ENCODE assay signal across 9 mouse cellular contexts in the genomic region with DNA sequence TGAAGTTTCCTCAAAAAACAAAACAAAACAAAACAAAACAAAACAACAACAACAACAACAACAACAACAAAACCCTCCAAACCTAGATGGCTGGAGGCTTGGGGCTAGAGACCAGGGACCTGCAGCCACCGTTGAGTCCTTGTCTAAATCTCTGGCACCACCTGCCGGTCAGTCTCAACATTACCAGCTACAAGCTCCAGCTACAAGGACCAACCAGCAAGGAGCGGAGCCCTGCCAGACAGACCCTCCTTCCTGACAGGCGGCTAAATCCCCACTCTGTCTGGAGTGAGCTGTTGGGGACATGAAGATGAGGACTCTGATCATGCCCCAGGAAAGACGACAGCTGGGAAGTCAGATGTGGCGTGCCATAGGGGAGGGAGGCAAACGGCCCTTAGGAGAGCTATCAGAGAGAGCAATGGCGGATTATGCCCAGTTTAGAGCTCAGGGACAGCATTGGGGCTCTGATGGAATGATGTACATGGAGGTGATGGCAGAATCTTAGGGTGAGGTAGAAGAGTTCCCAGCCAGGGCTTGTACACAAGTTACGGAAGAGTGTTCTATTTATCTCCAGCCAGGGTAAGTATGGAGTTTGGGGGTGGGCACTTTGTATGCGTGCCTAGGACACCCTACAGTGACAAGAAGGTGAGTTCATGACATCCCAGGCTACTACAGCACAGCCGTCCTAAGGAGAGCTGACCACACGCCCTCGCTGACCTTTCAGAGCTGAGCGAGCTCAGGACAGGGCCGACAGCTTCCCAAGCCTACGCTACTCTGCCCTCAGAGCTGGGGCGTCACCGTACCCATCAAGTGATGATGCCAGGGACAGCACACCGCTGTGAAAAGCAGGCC. TPM values are rescaled to one million over a fixed set of nuclear protein-coding genes. Genes with fewer than 3 reads are reported as not detected.
A peak's percentile ranks its signal among the peaks of the same experiment; 100 is the strongest.
DNase-seq lines count a peak whose midpoint lies in the region; ATAC-seq and TF ChIP-seq lines count a peak whose summit lies in the region.
"Had no signal": no experiment of that assay in that cellular context is flagged by ENCODE, and none has a peak within 500 bp of the region (broad histone marks: within the 10 kb centered on the region; RNA-seq: fewer than 3 reads in every experiment).

No protein-coding gene starts in this region.

- H3K27me3 ChIP-seq in hindbrain, postnatal 0 days (ENCODE audit: insufficient read depth, low read length) = no peaks in the 10 kb centered on the region

- H3K36me3 ChIP-seq in hindbrain, postnatal 0 days (ENCODE audit: insufficient read depth, low read length) = no peaks in the 10 kb centered on the region

- H3K27ac ChIP-seq in hindbrain, postnatal 0 days = no peak overlapping the region

- no peak overlapping the region for H3K9ac ChIP-seq in hindbrain, postnatal 0 days (replicated peaks; ENCODE audit: low read length)

- ATAC-seq in hindbrain, postnatal 0 days = peak; percentile 92

- peak; percentile 96 for TF ChIP-seq CTCF in hindbrain, postnatal 0 days (IDR thresholded peaks at IDR 0.05; ENCODE audit: low read depth)

- DNase-seq in R1 (ENCODE audit: low read depth, low spot score) = peak; percentile 86
- peak; percentile 92 to 94 for DNase-seq in cerebellum, postnatal 14 days
- DNase-seq in frontal cortex, postnatal 36 days (ENCODE audit: low spot score in 2 of 2) = peak; percentile 77 to 79
- DNase-seq in hindbrain, postnatal 0 days (ENCODE audit: low spot score) = peak; percentile 94
- DNase-seq in left cerebral cortex, adult 18-20 months (ENCODE audit: low spot score in 2 of 2) = peak; percentile 75 to 83
- peak; percentile 76 to 84 for DNase-seq in lung, postnatal 4 days
- DNase-seq in right cerebral cortex, adult 2 months (ENCODE audit: low spot score in 2 of 2) = peak; percentile 81 to 85
- peak; percentile 73 for DNase-seq in urinary bladder, postnatal 14 days (ENCODE audit: low spot score)

- no peak overlapping the region for H3K4me3 ChIP-seq in hindbrain, postnatal 0 days (ENCODE audit: low read length)
- H3K4me3 ChIP-seq: myocyte had no signal

- H3K9me3 ChIP-seq in hindbrain, postnatal 0 days (ENCODE audit: low read length) = no peaks in the 10 kb centered on the region

- no peaks in the 10 kb centered on the region for H3K4me1 ChIP-seq in hindbrain, postnatal 0 days (ENCODE audit: insufficient read depth, low read length)

- H3K4me2 ChIP-seq in hindbrain, postnatal 0 days (ENCODE audit: low read depth, low read length) = 0 out of 2 replicates have a peak overlapping the region, but pooled peaks have one; percentile 30

- WGBS in hindbrain, postnatal 0 days = 63% methylated on average over 19 of the region's 19 CpGs

RNA-seq across cellular contexts. Expression of a gene that starts 33.9 kb away (rescaled TPM):
- total RNA-seq in hindbrain, postnatal 0 days (2014; rRNA removed) = 25.0 and 27.6 TPM in 2 replicates
- 46.3 and 50.9 TPM in 2 replicates for polyA plus RNA-seq in hindbrain, postnatal 0 days (2015; fragmentation: Nextera tagmentation; extraction: Ambion mirVana)
- 10 to 100 TPM; 18.7 to 20.3 TPM for total RNA-seq in left cerebral cortex, adult 18-20 months (2021)
